Mouse (Mus musculus): Measurements from ENCODE around the gene Vps37b. TPM values are rescaled to one million over a fixed set of nuclear protein-coding genes. Genes with fewer than 3 reads are reported as not detected.

Vps37b gene
- polyA plus RNA-seq, 1 experiment from 2014 or later = 37.7 TPM

- Histone ChIP-seq H3K27ac (replicated peaks) (peak overlapping the region; percentile 78), H3K9ac (no peak overlapping the region), H3K27me3 (no peaks in the 10 kb centered on the region), H3K36me3 (no peaks in the 10 kb centered on the region), H3K4me1 (peaks cover 12% of the 10 kb centered on the region; the same call in 1 of the 2 replicates), H3K9me3 (replicated peaks) (no peaks in the 10 kb centered on the region), H3K4me2 (replicated peaks) (no peak overlapping the region), H3K4me3 (replicated peaks) (no peak overlapping the region)
- 74% methylated on average over 5 of the region's 5 CpGs for WGBS
- no peak for ATAC-seq (ENCODE audit: insufficient number of reproducible peaks, low FRiP score, low TSS enrichment, low read depth)
Measured at GRCm38 (mm10) chr5:124043999-124044398, 11.9 kb upstream of the Vps37b start.

- Histone ChIP-seq H3K4me2 (replicated peaks) (no peak overlapping the region), H3K27me3 (no peaks in the 10 kb centered on the region), H3K9ac (no peak overlapping the region), H3K9me3 (replicated peaks) (no peaks in the 10 kb centered on the region), H3K27ac (replicated peaks) (peak overlapping the region; percentile 78), H3K36me3 (no peaks in the 10 kb centered on the region), H3K4me3 (replicated peaks) (no peak overlapping the region), H3K4me1 (peaks cover 12% of the 10 kb centered on the region; the same call in 1 of the 2 replicates)
- 27% methylated on average over 10 of the region's 10 CpGs for WGBS
- peak; percentile 71 for ATAC-seq (ENCODE audit: insufficient number of reproducible peaks, low FRiP score, low TSS enrichment, low read depth)
Measured at GRCm38 (mm10) chr5:124043212-124043978, 11.3 kb upstream of the Vps37b start.

GRCm38 (mm10) chr5:124041097-124041496, 9.0 kb upstream of the Vps37b start:
- Histone ChIP-seq H3K4me1 (peaks cover 8% of the 10 kb centered on the region; the same call in 1 of the 2 replicates), H3K9me3 (replicated peaks) (no peaks in the 10 kb centered on the region), H3K9ac (no peak overlapping the region), H3K27ac (replicated peaks) (no peak overlapping the region), H3K4me2 (replicated peaks) (no peak overlapping the region), H3K27me3 (no peaks in the 10 kb centered on the region), H3K36me3 (no peaks in the 10 kb centered on the region), H3K4me3 (replicated peaks) (no peak overlapping the region)
- WGBS = 75% methylated on average over 9 of the region's 9 CpGs
- no peak for ATAC-seq (ENCODE audit: insufficient number of reproducible peaks, low FRiP score, low TSS enrichment, low read depth)

- WGBS = 82% methylated on average over 6 of the region's 6 CpGs
- Histone ChIP-seq H3K9me3 (replicated peaks) (no peaks in the 10 kb centered on the region), H3K9ac (no peak overlapping the region), H3K4me2 (replicated peaks) (no peak overlapping the region), H3K36me3 (no peaks in the 10 kb centered on the region), H3K27me3 (no peaks in the 10 kb centered on the region), H3K4me1 (peaks cover 8% of the 10 kb centered on the region; the same call in 1 of the 2 replicates), H3K4me3 (replicated peaks) (no peak overlapping the region), H3K27ac (replicated peaks) (no peak overlapping the region)
- ATAC-seq (ENCODE audit: insufficient number of reproducible peaks, low FRiP score, low TSS enrichment, low read depth) = no peak
Measured at GRCm38 (mm10) chr5:124039602-124040001, 7.5 kb upstream of the Vps37b start.

- no peak overlapping the region for H3K9ac ChIP-seq
- H3K36me3 ChIP-seq = no peaks in the 10 kb centered on the region
- no peak overlapping the region for H3K4me3 ChIP-seq (replicated peaks)
- no peaks in the 10 kb centered on the region for H3K4me1 ChIP-seq
- 61% methylated on average over 5 of the region's 5 CpGs for WGBS
- no peak overlapping the region for H3K27ac ChIP-seq (replicated peaks)
- no peak overlapping the region for H3K4me2 ChIP-seq (replicated peaks)
- H3K27me3 ChIP-seq = no peaks in the 10 kb centered on the region
- no peaks in the 10 kb centered on the region for H3K9me3 ChIP-seq (replicated peaks)
- ATAC-seq (ENCODE audit: insufficient number of reproducible peaks, low FRiP score, low TSS enrichment, low read depth) = no peak
Measured at GRCm38 (mm10) chr5:124036836-124037235, 4.8 kb upstream of the Vps37b start.

GRCm38 (mm10) chr5:124036341-124036740, 4.3 kb upstream of the Vps37b start:
- no peak overlapping the region for H3K4me3 ChIP-seq (replicated peaks)
- H3K27ac ChIP-seq (replicated peaks) = no peak overlapping the region
- H3K9ac ChIP-seq = no peak overlapping the region
- no peaks in the 10 kb centered on the region for H3K27me3 ChIP-seq
- H3K9me3 ChIP-seq (replicated peaks) = no peaks in the 10 kb centered on the region
- WGBS = 37% methylated on average over 6 of the region's 6 CpGs
- H3K4me1 ChIP-seq = no peaks in the 10 kb centered on the region
- no peak for ATAC-seq (ENCODE audit: insufficient number of reproducible peaks, low FRiP score, low TSS enrichment, low read depth)
- no peak overlapping the region for H3K4me2 ChIP-seq (replicated peaks)
- no peaks in the 10 kb centered on the region for H3K36me3 ChIP-seq

GRCm38 (mm10) chr5:124035806-124036205, 3.7 kb upstream of the Vps37b start:
- Histone ChIP-seq H3K4me1 (peaks cover 5% of the 10 kb centered on the region), H3K9ac (no peak overlapping the region), H3K9me3 (replicated peaks) (no peaks in the 10 kb centered on the region), H3K27ac (replicated peaks) (no peak overlapping the region), H3K27me3 (no peaks in the 10 kb centered on the region), H3K36me3 (no peaks in the 10 kb centered on the region), H3K4me3 (replicated peaks) (no peak overlapping the region), H3K4me2 (replicated peaks) (no peak overlapping the region)
- ATAC-seq (ENCODE audit: insufficient number of reproducible peaks, low FRiP score, low TSS enrichment, low read depth) = no peak
- WGBS = 62% methylated on average over 8 of the region's 8 CpGs

- Histone ChIP-seq H3K4me3 (replicated peaks) (no peak overlapping the region), H3K4me2 (replicated peaks) (no peak overlapping the region), H3K27ac (replicated peaks) (no peak overlapping the region), H3K27me3 (no peaks in the 10 kb centered on the region), H3K36me3 (no peaks in the 10 kb centered on the region), H3K9ac (no peak overlapping the region), H3K4me1 (peaks cover 9% of the 10 kb centered on the region), H3K9me3 (replicated peaks) (no peaks in the 10 kb centered on the region)
- 61% methylated on average over 9 of the region's 9 CpGs for WGBS
- no peak for ATAC-seq (ENCODE audit: insufficient number of reproducible peaks, low FRiP score, low TSS enrichment, low read depth)
Measured at GRCm38 (mm10) chr5:124035406-124035805, 3.3 kb upstream of the Vps37b start.

- 62% methylated on average over 11 of the region's 11 CpGs for WGBS
- no peak overlapping the region for H3K9ac ChIP-seq
- H3K9me3 ChIP-seq (replicated peaks) = no peaks in the 10 kb centered on the region
- H3K27ac ChIP-seq (replicated peaks) = no peak overlapping the region
- no peak overlapping the region for H3K4me3 ChIP-seq (replicated peaks)
- no peaks in the 10 kb centered on the region for H3K36me3 ChIP-seq
- no peaks in the 10 kb centered on the region for H3K27me3 ChIP-seq
- H3K4me1 ChIP-seq = peaks cover 18% of the 10 kb centered on the region
- no peak for ATAC-seq (ENCODE audit: insufficient number of reproducible peaks, low FRiP score, low TSS enrichment, low read depth)
- H3K4me2 ChIP-seq (replicated peaks) = no peak overlapping the region
Measured at GRCm38 (mm10) chr5:124034471-124034870, 2.4 kb upstream of the Vps37b start.

- ATAC-seq (ENCODE audit: insufficient number of reproducible peaks, low FRiP score, low TSS enrichment, low read depth) = 0 out of 2 replicates have a peak, but pooled peaks have one; percentile 14
- Histone ChIP-seq H3K36me3 (no peaks in the 10 kb centered on the region), H3K4me3 (replicated peaks) (peak overlapping the region; percentile 85), H3K4me1 (peaks cover 40% of the 10 kb centered on the region), H3K9ac (peak overlapping the region; percentile 84), H3K27me3 (no peaks in the 10 kb centered on the region), H3K9me3 (replicated peaks) (no peaks in the 10 kb centered on the region), H3K27ac (replicated peaks) (peak overlapping the region; percentile 94), H3K4me2 (replicated peaks) (peak overlapping the region; percentile 68)
- WGBS = under 1% methylated on average over 26 of the region's 26 CpGs
Measured at GRCm38 (mm10) chr5:124031068-124031955, 758 bp downstream of the Vps37b start.

- Histone ChIP-seq H3K9me3 (replicated peaks) (no peaks in the 10 kb centered on the region), H3K27ac (replicated peaks) (peak overlapping the region; percentile 94), H3K4me2 (replicated peaks) (peak overlapping the region; percentile 68), H3K27me3 (no peaks in the 10 kb centered on the region), H3K4me3 (replicated peaks) (peak overlapping the region; percentile 85), H3K9ac (peak overlapping the region; percentile 84), H3K4me1 (peaks cover 46% of the 10 kb centered on the region), H3K36me3 (no peaks in the 10 kb centered on the region)
- ATAC-seq (ENCODE audit: insufficient number of reproducible peaks, low FRiP score, low TSS enrichment, low read depth) = no peak
- WGBS = 32% methylated on average over 12 of the region's 12 CpGs
Measured at GRCm38 (mm10) chr5:124030386-124031067, 1.5 kb downstream of the Vps37b start.

Measured in embryonic facial prominence, embryonic 15.5 days (tissue).